Mouse (Mus musculus): ENCODE data around the gene B3glct.

GRCm38 (mm10) chr5:149650179-149650553 is 27.9 kb upstream of the B3glct start:
- TF ChIP-seq CTCF (IDR thresholded peaks at IDR 0.05; ENCODE audit: low read depth, low read length) (no peak), POLR2A (IDR thresholded peaks at IDR 0.05; ENCODE audit: extremely low read depth, insufficient read depth, low read length) (no peak)
